Mouse (Mus musculus) bone marrow, adult 2 months (tissue): ENCODE data around the gene Pabpn1.

Experiments
- CTCF ChIP-seq: fragments of 200-500 bp; IDR thresholded peaks from 2 replicates; pipeline ENCODE4 v1.5.1; 2011; ENCODE audit warnings: low read length, control low read depth; ENCODE audit not compliant: control insufficient read depth, insufficient read depth
- POLR2A ChIP-seq: fragments of 200-500 bp; IDR thresholded peaks from 2 replicates; pipeline ENCODE4 v1.6.1; 2011; ENCODE audit warnings: low read depth, mild to moderate bottlenecking, control low read depth, low read length, borderline replicate concordance; ENCODE audit not compliant: control insufficient read depth

DNA sequence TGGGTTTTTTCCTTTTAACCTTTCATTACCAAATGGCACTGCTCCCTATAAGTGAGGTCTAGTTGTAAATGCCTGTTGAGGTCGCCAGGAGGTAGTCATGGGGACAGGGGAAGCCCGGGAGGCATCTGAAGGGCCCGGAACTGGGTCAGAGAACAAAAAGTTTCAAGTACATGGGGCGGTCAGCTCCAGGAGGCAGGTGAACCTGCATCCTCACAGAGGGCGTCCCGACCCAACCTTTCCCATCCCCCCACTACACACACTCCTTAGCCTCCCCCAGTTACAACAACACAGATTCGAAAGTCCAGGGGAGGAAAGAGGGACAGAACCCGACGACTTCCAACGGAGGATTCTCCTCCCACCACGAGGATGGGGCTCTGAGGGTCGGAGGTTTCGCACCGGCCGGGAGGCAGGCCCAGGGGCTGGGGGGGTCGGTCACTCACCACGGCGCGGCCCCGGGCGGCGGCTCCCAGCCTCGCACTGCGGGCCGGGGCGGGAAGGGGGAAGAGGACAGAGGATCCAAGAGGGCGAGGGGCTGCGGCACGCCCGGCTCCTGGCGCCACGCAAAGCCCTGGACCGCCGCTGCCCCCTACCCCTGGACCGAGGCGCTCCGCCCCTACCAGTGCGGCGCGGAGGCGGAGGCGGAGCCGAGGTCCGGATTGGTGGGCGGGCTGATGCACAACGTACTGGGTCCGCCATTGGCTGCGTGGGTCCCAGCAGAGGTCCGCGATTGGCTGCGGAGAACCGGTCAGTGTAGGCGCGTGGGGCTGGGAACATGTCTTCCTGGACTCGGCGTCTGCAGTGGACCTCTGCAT lies 28.6 kb upstream of the Pabpn1 start:
- TF ChIP-seq CTCF = no peak
- peak; percentile 57; the same call in 1 of the 2 replicates for TF ChIP-seq POLR2A
